Mouse (Mus musculus): Measurements from ENCODE around the gene Olfr630.
A peak's percentile ranks its signal among the peaks of the same experiment; 100 is the strongest.
"Not testable (repeated sequence)": the region's sequence is repeated elsewhere in the genome, so short reads cannot be mapped to it uniquely, and the experiment has no call there.

Gene Olfr630

GRCm38 (mm10) chr7:103757233-103757632 is at the start of gene Olfr630:
Gene Olfr630, minus strand, starts transcription at chr7:103757333.
- no peak for DNase-seq (ENCODE audit: low read depth, low spot score)

- peak; percentile 41 for DNase-seq (ENCODE audit: low read depth, low spot score)
These were observed 49.7 kb upstream of the Olfr630 start for GRCm38 (mm10) chr7:103806856-103807255.

- peak; percentile 2 for DNase-seq (ENCODE audit: low read depth, low spot score)
These were observed 35.7 kb upstream of the Olfr630 start for GRCm38 (mm10) chr7:103792669-103793388.

- no peak for DNase-seq (ENCODE audit: low read depth, low spot score)
These were observed 34.6 kb upstream of the Olfr630 start, which contains the start of gene Olfr67 for GRCm38 (mm10) chr7:103791721-103792120. Gene Olfr67, minus strand, starts transcription at chr7:103791821.

- DNase-seq (ENCODE audit: low read depth, low spot score) = no peak
These were observed 22.5 kb upstream of the Olfr630 start, which contains the start of gene Olfr68 for GRCm38 (mm10) chr7:103779598-103779997. Gene Olfr68, minus strand, starts transcription at chr7:103779698.

- DNase-seq (ENCODE audit: low read depth, low spot score) = not testable (repeated sequence)
These were observed 20.5 kb upstream of the Olfr630 start for GRCm38 (mm10) chr7:103777652-103778051.

- DNase-seq (ENCODE audit: low read depth, low spot score) = no peak
These were observed 14.4 kb upstream of the Olfr630 start, which contains the start of gene Olfr69 for GRCm38 (mm10) chr7:103771494-103771893. Gene Olfr69, minus strand, starts transcription at chr7:103771594.

GRCm38 (mm10) chr7:103767687-103768086 is 10.6 kb upstream of the Olfr630 start:
- not testable (repeated sequence) for DNase-seq (ENCODE audit: low read depth, low spot score)

- DNase-seq (ENCODE audit: low read depth, low spot score) = not testable (repeated sequence)
These were observed 5.1 kb upstream of the Olfr630 start for GRCm38 (mm10) chr7:103762212-103762611.

GRCm38 (mm10) chr7:103744843-103745242 is 12.3 kb downstream of the Olfr630 start, which contains the start of gene Olfr629:
Gene Olfr629, minus strand, starts transcription at chr7:103744943.
- DNase-seq (ENCODE audit: low read depth, low spot score) = no peak

GRCm38 (mm10) chr7:103730074-103730473 is 27.1 kb downstream of the Olfr630 start, which contains the start of gene Olfr628:
Gene Olfr628, plus strand, starts transcription at chr7:103730374.
- DNase-seq (ENCODE audit: low read depth, low spot score) = no peak

GRCm38 (mm10) chr7:103716398-103716797 is 40.7 kb downstream of the Olfr630 start:
- not testable (repeated sequence) for DNase-seq (ENCODE audit: low read depth, low spot score)

- DNase-seq (ENCODE audit: low read depth, low spot score) = no peak
These were observed 42.8 kb downstream of the Olfr630 start, which contains the start of gene Olfr243 for GRCm38 (mm10) chr7:103714371-103714770. Gene Olfr243, plus strand, starts transcription at chr7:103714671.

- no peak for DNase-seq (ENCODE audit: low read depth, low spot score)
These were observed 45.1 kb downstream of the Olfr630 start for GRCm38 (mm10) chr7:103712024-103712423.
